Mouse (Mus musculus) intestine, embryonic 15.5 days (tissue): ENCODE measurements at regions not wholly inside any gene's neighbourhood (a gene's known extent, or its start where the extent isn't known, plus 50 kb on each side); places are given as distances from the start of the nearest gene placed in this dataset.

ENCODE experiments used
- ATAC-seq: fragments of 200-750 bp; cut with Nextera tagmentation; 2 replicates; pipeline ENCODE4 v1.8.0; 2017; ENCODE audit warnings: moderate TSS enrichment, moderate library complexity
- H3K27ac ChIP-seq: fragments of 300-500 bp; sonication (generic); 2 replicates; pipeline ENCODE4 v1.5.1; 2015; ENCODE audit warnings: mild to moderate bottlenecking, inconsistent platforms
- H3K27me3 ChIP-seq: fragments of 300-500 bp; sonication (generic); replicated peaks from 2 replicates; pipeline ENCODE4 v1.6.1; 2015; ENCODE audit warnings: inconsistent platforms
- H3K36me3 ChIP-seq: fragments of 300-500 bp; sonication (generic); 2 replicates; pipeline ENCODE4 v1.6.1; 2015; ENCODE audit warnings: inconsistent platforms
- H3K4me1 ChIP-seq: fragments of 300-500 bp; sonication (generic); replicated peaks from 2 replicates; pipeline ENCODE4 v1.6.1; 2015; ENCODE audit warnings: inconsistent platforms
- H3K4me2 ChIP-seq: fragments of 300-500 bp; sonication (generic); replicated peaks from 2 replicates; pipeline ENCODE4 v1.6.1; 2015; ENCODE audit warnings: mild to moderate bottlenecking, inconsistent platforms
- H3K4me3 ChIP-seq: fragments of 300-500 bp; sonication (generic); replicated peaks from 2 replicates; pipeline ENCODE4 v1.5.1; 2015; ENCODE audit warnings: inconsistent platforms
- H3K9ac ChIP-seq: fragments of 300-500 bp; sonication (generic); 2 replicates; pipeline ENCODE4 v1.6.1; 2015; ENCODE audit warnings: inconsistent platforms
- H3K9me3 ChIP-seq: fragments of 300-500 bp; sonication (generic); 2 replicates; pipeline ENCODE4 v1.6.1; 2016; ENCODE audit warnings: inconsistent platforms
- WGBS: fragments of 180-500 bp; shearing (Covaris S2); methylation state at CpG from one replicate; pipeline ENCODE4 v1.1.7; 2015; 5-methylcytosine and 5-hydroxymethylcytosine counted together

GRCm38 (mm10) chr11:64173421-64174062, 94.3 kb upstream of the Cox10 start:
- Histone ChIP-seq H3K9ac (no peak overlapping the region), H3K4me1 (0 out of 2 replicates have a peak, but pooled peaks cover 4% of the 10 kb centered on the region), H3K4me2 (no peak overlapping the region), H3K27ac (no peak overlapping the region), H3K9me3 (no peaks in the 10 kb centered on the region), H3K4me3 (no peak overlapping the region), H3K36me3 (no peaks in the 10 kb centered on the region), H3K27me3 (no peaks in the 10 kb centered on the region)
- WGBS: 63% methylated on average over 4 of the region's 4 CpGs
- no peak for ATAC-seq

- Histone ChIP-seq H3K27me3 (no peaks in the 10 kb centered on the region), H3K27ac (no peak overlapping the region), H3K9me3 (no peaks in the 10 kb centered on the region), H3K4me2 (no peak overlapping the region), H3K4me3 (no peak overlapping the region), H3K36me3 (no peaks in the 10 kb centered on the region), H3K9ac (no peak overlapping the region), H3K4me1 (0 out of 2 replicates have a peak, but pooled peaks cover 10% of the 10 kb centered on the region)
- WGBS: 75% methylated on average over 5 of the region's 5 CpGs
- ATAC-seq: no peak
Observed at GRCm38 (mm10) chr11:64172926-64173325, 93.7 kb upstream of the Cox10 start.

GRCm38 (mm10) chr11:64168626-64169025, 89.4 kb upstream of the Cox10 start:
- WGBS: 20% methylated on average over 8 of the region's 8 CpGs
- peak; percentile 51; the same call in 1 of the 2 replicates for ATAC-seq
- H3K27ac ChIP-seq: no peak overlapping the region

GRCm38 (mm10) chr11:64164796-64165195, 85.5 kb upstream of the Cox10 start:
- Histone ChIP-seq H3K4me3 (no peak overlapping the region), H3K27me3 (no peaks in the 10 kb centered on the region), H3K9ac (no peak overlapping the region; the same call in 1 of the 2 replicates), H3K36me3 (no peaks in the 10 kb centered on the region), H3K27ac (no peak overlapping the region), H3K9me3 (no peaks in the 10 kb centered on the region), H3K4me2 (no peak overlapping the region), H3K4me1 (0 out of 2 replicates have a peak, but pooled peaks cover 12% of the 10 kb centered on the region)
- ATAC-seq: no peak
- WGBS: 68% methylated on average over 6 of the region's 6 CpGs

More at GRCm38 (mm10) chr11:64168626-64169025, 89.4 kb upstream of the Cox10 start:
- no peak overlapping the region for H3K9ac ChIP-seq
- no peaks in the 10 kb centered on the region for H3K36me3 ChIP-seq
- no peaks in the 10 kb centered on the region for H3K9me3 ChIP-seq
- H3K4me3 ChIP-seq: no peak overlapping the region
- no peak overlapping the region for H3K4me2 ChIP-seq
- 0 out of 2 replicates have a peak, but pooled peaks cover 12% of the 10 kb centered on the region for H3K4me1 ChIP-seq
- no peaks in the 10 kb centered on the region for H3K27me3 ChIP-seq

GRCm38 (mm10) chr11:64158281-64158680, 79.0 kb upstream of the Cox10 start:
- Histone ChIP-seq H3K27me3 (no peaks in the 10 kb centered on the region), H3K27ac (no peak overlapping the region), H3K9ac (no peak overlapping the region), H3K4me1 (no peaks in the 10 kb centered on the region), H3K4me2 (no peak overlapping the region), H3K4me3 (no peak overlapping the region), H3K36me3 (no peaks in the 10 kb centered on the region), H3K9me3 (no peaks in the 10 kb centered on the region)
- no peak for ATAC-seq
- 84% methylated on average over 5 of the region's 5 CpGs for WGBS

- H3K4me3 ChIP-seq: no peak overlapping the region
- 53% methylated on average over 7 of the region's 7 CpGs for WGBS
- no peaks in the 10 kb centered on the region for H3K4me1 ChIP-seq
- no peaks in the 10 kb centered on the region for H3K9me3 ChIP-seq
- H3K36me3 ChIP-seq: no peaks in the 10 kb centered on the region
- no peak overlapping the region for H3K27ac ChIP-seq
- ATAC-seq: no peak
- H3K4me2 ChIP-seq: no peak overlapping the region
- no peaks in the 10 kb centered on the region for H3K27me3 ChIP-seq
- no peak overlapping the region for H3K9ac ChIP-seq
Observed at GRCm38 (mm10) chr11:64156640-64157039, 77.4 kb upstream of the Cox10 start.

GRCm38 (mm10) chr11:64139483-64139882, 60.2 kb upstream of the Cox10 start:
- Histone ChIP-seq H3K9me3 (no peaks in the 10 kb centered on the region), H3K36me3 (no peaks in the 10 kb centered on the region), H3K27ac (no peak overlapping the region), H3K27me3 (no peaks in the 10 kb centered on the region), H3K4me2 (no peak overlapping the region), H3K4me3 (no peak overlapping the region), H3K4me1 (no peaks in the 10 kb centered on the region), H3K9ac (no peak overlapping the region)
- ATAC-seq: no peak
- WGBS: 98% methylated on average over 2 of the region's 2 CpGs

GRCm38 (mm10) chr11:64138934-64139333, 59.7 kb upstream of the Cox10 start:
- no peaks in the 10 kb centered on the region for H3K9me3 ChIP-seq
- H3K36me3 ChIP-seq: no peaks in the 10 kb centered on the region
- H3K4me2 ChIP-seq: no peak overlapping the region
- no peaks in the 10 kb centered on the region for H3K27me3 ChIP-seq
- no peaks in the 10 kb centered on the region for H3K4me1 ChIP-seq
- ATAC-seq: no peak
- 59% methylated on average over 4 of the region's 4 CpGs for whole genome bisulfite sequencing
- no peak overlapping the region for H3K9ac ChIP-seq
- H3K27ac ChIP-seq: no peak overlapping the region
- no peak overlapping the region for H3K4me3 ChIP-seq

- H3K4me1 ChIP-seq: no peaks in the 10 kb centered on the region
- ATAC-seq: no peak
- no peak overlapping the region for H3K4me2 ChIP-seq
- H3K27me3 ChIP-seq: no peaks in the 10 kb centered on the region
- no peak overlapping the region for H3K27ac ChIP-seq
- no peaks in the 10 kb centered on the region for H3K36me3 ChIP-seq
- no peak overlapping the region for H3K4me3 ChIP-seq
- no peaks in the 10 kb centered on the region for H3K9me3 ChIP-seq
- no peak overlapping the region for H3K9ac ChIP-seq
- WGBS: 90% methylated on average over 5 of the region's 5 CpGs
Observed at GRCm38 (mm10) chr11:64135766-64136165, 56.5 kb upstream of the Cox10 start.

- H3K9me3 ChIP-seq: no peaks in the 10 kb centered on the region
- no peaks in the 10 kb centered on the region for H3K27me3 ChIP-seq
- H3K4me3 ChIP-seq: no peak overlapping the region
- H3K4me2 ChIP-seq: no peak overlapping the region
- H3K27ac ChIP-seq: no peak overlapping the region
- 77% methylated on average over 2 of the region's 2 CpGs for WGBS
- H3K9ac ChIP-seq: no peak overlapping the region
- no peaks in the 10 kb centered on the region for H3K36me3 ChIP-seq
- ATAC-seq: no peak
- no peaks in the 10 kb centered on the region for H3K4me1 ChIP-seq
Observed at GRCm38 (mm10) chr11:64135308-64135591, 56.0 kb upstream of the Cox10 start.

- Histone ChIP-seq H3K9ac (no peak overlapping the region), H3K27ac (no peak overlapping the region), H3K4me1 (no peaks in the 10 kb centered on the region), H3K27me3 (no peaks in the 10 kb centered on the region), H3K4me3 (no peak overlapping the region), H3K36me3 (no peaks in the 10 kb centered on the region), H3K9me3 (no peaks in the 10 kb centered on the region), H3K4me2 (no peak overlapping the region)
- no peak for ATAC-seq
- WGBS: 85% methylated on average over 15 of the region's 15 CpGs
Observed at GRCm38 (mm10) chr11:64134571-64135307, 55.5 kb upstream of the Cox10 start.
